Mouse (Mus musculus): ENCODE data around the gene Sema6d.

DNA sequence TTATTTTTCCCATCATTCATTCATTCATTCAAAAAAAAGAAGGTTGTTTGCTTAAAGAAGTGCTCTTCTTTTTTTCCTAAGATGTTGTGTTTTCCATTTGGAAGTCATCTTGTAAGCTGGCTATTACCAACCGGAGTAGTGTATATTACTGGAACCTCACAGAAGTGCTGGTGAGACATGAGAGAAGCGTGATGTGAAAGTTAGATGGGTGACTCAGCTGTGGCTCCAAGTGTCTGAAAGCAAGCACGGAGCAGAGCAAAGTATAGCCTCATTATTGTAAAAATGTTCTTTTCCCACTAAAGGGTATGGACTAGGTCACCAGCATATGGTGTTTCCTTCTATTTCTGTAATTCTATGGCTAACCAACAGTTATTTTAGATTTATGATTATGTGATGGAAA is 340.9 kb downstream of the Sema6d start:
- TF ChIP-seq TAL1 (IDR thresholded peaks at IDR 0.05; ENCODE audit: low read length) (no peak), GATA1 (IDR thresholded peaks at IDR 0.05; ENCODE audit: low read length) (no peak)

Measured in erythroblast, embryonic 14.5 days (primary cell).